Mouse (Mus musculus): Measurements from ENCODE around the gene Fetub.
"Not testable (repeated sequence)": the region's sequence is repeated elsewhere in the genome, so short reads cannot be mapped to it uniquely, and the experiment has no call there.

Fetub gene

GRCm38 (mm10) chr16:22911986-22912385, 6.1 kb upstream of the Fetub start:
- DNase-seq = no peak

- no peak for DNase-seq
Observed at GRCm38 (mm10) chr16:22912886-22913285, 5.2 kb upstream of the Fetub start.

- no peak for DNase-seq
Observed at GRCm38 (mm10) chr16:22914276-22914675, 3.9 kb upstream of the Fetub start.

- DNase-seq = no peak
Observed at GRCm38 (mm10) chr16:22918664-22919312, 654 bp downstream of the Fetub start.

- no peak for DNase-seq
Observed at GRCm38 (mm10) chr16:22919971-22920854, 2.1 kb downstream of the Fetub start.

GRCm38 (mm10) chr16:22921761-22922160, 3.6 kb downstream of the Fetub start:
- no peak for DNase-seq

GRCm38 (mm10) chr16:22922433-22922832, 4.3 kb downstream of the Fetub start:
- no peak for DNase-seq

GRCm38 (mm10) chr16:22929575-22929974, 11.4 kb downstream of the Fetub start:
- no peak for DNase-seq

GRCm38 (mm10) chr16:22931431-22932200, 13.5 kb downstream of the Fetub start:
- no peak for DNase-seq

GRCm38 (mm10) chr16:22937631-22938030, 19.5 kb downstream of the Fetub start:
- no peak for DNase-seq

GRCm38 (mm10) chr16:22938541-22938940, 20.4 kb downstream of the Fetub start:
- no peak for DNase-seq

- DNase-seq = no peak
Observed at GRCm38 (mm10) chr16:22939120-22939695, 21.1 kb downstream of the Fetub start.

- DNase-seq = not testable (repeated sequence)
Observed at GRCm38 (mm10) chr16:22941825-22942476, 23.8 kb downstream of the Fetub start.

- no peak for DNase-seq
Observed at GRCm38 (mm10) chr16:22947371-22947770, 29.2 kb downstream of the Fetub start.

GRCm38 (mm10) chr16:22950840-22951395, 32.8 kb downstream of the Fetub start, which contains the start of gene Hrg:
TSS of gene Hrg (plus strand) at chr16:22951072.
- no peak for DNase-seq

- DNase-seq = no peak
Observed at GRCm38 (mm10) chr16:22953069-22953468, 34.9 kb downstream of the Fetub start.

- no peak for DNase-seq
Observed at GRCm38 (mm10) chr16:22955397-22956084, 37.4 kb downstream of the Fetub start.

GRCm38 (mm10) chr16:22956085-22956439, 37.9 kb downstream of the Fetub start:
- DNase-seq = no peak

- DNase-seq = no peak
Observed at GRCm38 (mm10) chr16:22961073-22961472, 42.9 kb downstream of the Fetub start.

GRCm38 (mm10) chr16:22962256-22962655, 44.1 kb downstream of the Fetub start:
- no peak for DNase-seq

GRCm38 (mm10) chr16:22963293-22963692, 45.2 kb downstream of the Fetub start:
- no peak for DNase-seq

Measured in cerebellum, adult 11-12 months (tissue).